Mouse (Mus musculus) heart, embryonic 14.5 days (tissue): ENCODE measurements at regions not wholly inside any gene's neighbourhood (a gene's known extent, or its start where the extent isn't known, plus 50 kb on each side); places are given as distances from the start of the nearest gene placed in this dataset.

Experiments
- ATAC-seq: fragments of 200-750 bp; cut with Nextera tagmentation; 2 replicates; pipeline ENCODE4 v1.8.0; 2017; ENCODE audit warnings: low read depth, moderate TSS enrichment; ENCODE audit not compliant: insufficient number of reproducible peaks, insufficient read depth, low FRiP score
- H3K27ac ChIP-seq, 2 experiments: fragments of 200-500 bp in 1 of 2; fragments of 300-500 bp in 1 of 2; sonication (generic) in 1 of 2; replicated peaks in 1 of 2; 2 replicates each; pipeline ENCODE4 v1.5.1; 2012 to 2014; ENCODE audit warnings: low read depth in 2 of 2, low read length in 2 of 2, control low read depth in 1 of 2, mild to moderate bottlenecking in 1 of 2, mixed read lengths in 1 of 2; ENCODE audit not compliant: control insufficient read depth in 1 of 2, insufficient read depth in 1 of 2
- H3K27me3 ChIP-seq: fragments of 300-500 bp; sonication (generic); 2 replicates; pipeline ENCODE4 v1.6.1; 2014; ENCODE audit warnings: mild to moderate bottlenecking, low read length, control low read depth; ENCODE audit not compliant: control insufficient read depth, insufficient read depth
- H3K36me3 ChIP-seq: fragments of 300-500 bp; sonication (generic); 2 replicates; pipeline ENCODE4 v1.6.1; 2014; ENCODE audit warnings: mild to moderate bottlenecking, control low read depth, low read length, mixed read lengths; ENCODE audit not compliant: control insufficient read depth, insufficient read depth
- H3K4me1 ChIP-seq, 2 experiments: fragments of 200-500 bp in 1 of 2; fragments of 300-500 bp in 1 of 2; sonication (generic) in 1 of 2; 2 replicates each; pipeline ENCODE4 v1.6.1; 2012 to 2014; ENCODE audit warnings: low read length in 2 of 2, control low read depth in 1 of 2, mixed read lengths in 1 of 2; ENCODE audit not compliant: control insufficient read depth in 2 of 2, insufficient read depth in 2 of 2
- H3K4me2 ChIP-seq: fragments of 300-500 bp; sonication (generic); 2 replicates; pipeline ENCODE4 v1.6.1; 2014; ENCODE audit warnings: mild to moderate bottlenecking, low read length
- H3K4me3 ChIP-seq, 2 experiments: fragments of 200-500 bp in 1 of 2; fragments of 300-500 bp in 1 of 2; sonication (generic) in 1 of 2; 2 replicates each; pipeline ENCODE4 v1.5.1; 2012 to 2014; ENCODE audit warnings: low read length in 2 of 2, mild to moderate bottlenecking in 2 of 2, control low read depth in 1 of 2, low read depth in 1 of 2, moderate library complexity in 1 of 2; ENCODE audit not compliant: control insufficient read depth in 1 of 2, insufficient read depth in 1 of 2
- H3K9ac ChIP-seq: fragments of 300-500 bp; sonication (generic); 2 replicates; pipeline ENCODE4 v1.6.1; 2014; ENCODE audit warnings: mild to moderate bottlenecking, low read length
- H3K9me3 ChIP-seq: fragments of 300-500 bp; sonication (generic); 2 replicates; pipeline ENCODE4 v1.6.1; 2016; ENCODE audit warnings: low read length, control low read depth; ENCODE audit not compliant: control insufficient read depth
- WGBS: fragments of 180-500 bp; shearing (Covaris S2); extraction: QIAGEN DNeasy Blood & Tissue Kit; methylation state at CpG from one replicate; pipeline ENCODE4 v1.1.7; 2014; 5-methylcytosine and 5-hydroxymethylcytosine counted together

DNA sequence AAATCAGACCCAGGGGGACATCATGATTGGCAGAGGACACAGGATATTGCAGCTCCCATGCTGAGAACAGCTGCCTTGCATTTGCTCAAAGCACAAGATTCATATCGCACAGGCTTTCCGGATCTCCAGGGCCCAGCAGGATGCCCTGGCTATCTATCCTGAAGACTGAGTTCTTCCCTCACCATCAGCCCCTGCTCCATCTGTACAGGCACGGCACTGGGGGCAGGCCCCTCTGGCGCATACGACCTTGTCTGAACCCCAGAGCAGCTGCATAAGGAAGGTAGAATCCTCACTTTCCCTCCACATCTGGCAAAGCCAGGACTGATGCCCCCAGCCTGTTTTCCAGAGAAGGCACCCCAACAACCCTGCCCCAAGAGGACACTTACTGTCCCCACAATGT lies 266.8 kb downstream of the Tns1 start:
- no peak for ATAC-seq
- H3K9ac ChIP-seq, result no peak overlapping the region
- H3K27ac ChIP-seq, result no peak overlapping the region
- H3K9me3 ChIP-seq, result no peaks in the 10 kb centered on the region
- no peak overlapping the region for H3K4me3 ChIP-seq
- H3K4me2 ChIP-seq, result no peak overlapping the region
- H3K27me3 ChIP-seq, result no peaks in the 10 kb centered on the region
- H3K4me1 ChIP-seq, result peaks cover 3% of the 10 kb centered on the region in 2 experiments
- no peaks in the 10 kb centered on the region for H3K36me3 ChIP-seq
- 67% methylated on average over 5 of the region's 5 CpGs for WGBS

DNA sequence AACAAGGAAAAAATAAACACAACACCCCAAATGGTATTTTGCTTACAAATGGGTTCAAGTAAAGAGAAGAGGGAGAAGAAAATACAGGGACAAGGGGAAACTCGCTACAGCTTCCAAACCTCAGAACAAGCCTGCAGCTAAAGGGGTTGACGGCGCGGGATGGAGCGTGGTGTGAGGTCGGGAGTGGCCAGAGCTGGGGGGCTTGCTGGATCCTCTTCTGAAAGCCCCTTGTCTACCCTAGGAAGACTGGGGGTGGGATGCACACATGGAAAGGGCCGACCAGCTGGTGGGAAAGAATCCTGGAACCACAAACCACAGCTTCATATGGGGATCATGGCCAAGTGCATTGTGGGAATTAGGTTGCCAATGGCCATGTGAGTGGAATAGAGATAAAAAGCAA lies 267.4 kb downstream of the Tns1 start:
- no peak overlapping the region for H3K27ac ChIP-seq
- no peak overlapping the region for H3K9ac ChIP-seq
- no peaks in the 10 kb centered on the region for H3K27me3 ChIP-seq
- no peak overlapping the region for H3K4me3 ChIP-seq
- ATAC-seq, result no peak
- 88% methylated on average over 7 of the region's 7 CpGs for WGBS
- H3K4me2 ChIP-seq, result no peak overlapping the region
- no peaks in the 10 kb centered on the region for H3K9me3 ChIP-seq
- H3K36me3 ChIP-seq, result no peaks in the 10 kb centered on the region
- H3K4me1 ChIP-seq, result no peaks in the 10 kb centered on the region

GRCm38 (mm10) chr1:73855306-73855705 lies 268.9 kb downstream of the Tns1 start:
- H3K36me3 ChIP-seq, result no peaks in the 10 kb centered on the region
- no peak overlapping the region for H3K4me3 ChIP-seq
- no peak overlapping the region for H3K4me2 ChIP-seq
- no peak for ATAC-seq
- H3K27me3 ChIP-seq, result no peaks in the 10 kb centered on the region
- WGBS, result 91% methylated on average over 4 of the region's 4 CpGs
- no peak overlapping the region for H3K27ac ChIP-seq
- no peak overlapping the region for H3K9ac ChIP-seq
- no peaks in the 10 kb centered on the region for H3K4me1 ChIP-seq
- no peaks in the 10 kb centered on the region for H3K9me3 ChIP-seq

- Histone ChIP-seq H3K4me2 (no peak overlapping the region), H3K9ac (no peak overlapping the region), H3K4me3 (no peak overlapping the region), H3K27me3 (no peaks in the 10 kb centered on the region), H3K9me3 (no peaks in the 10 kb centered on the region), H3K36me3 (no peaks in the 10 kb centered on the region), H3K4me1 (no peaks in the 10 kb centered on the region), H3K27ac (no peak overlapping the region)
- 87% methylated on average over 11 of the region's 11 CpGs for WGBS
- ATAC-seq, result no peak
These were observed 270.4 kb downstream of the Tns1 start for GRCm38 (mm10) chr1:73853851-73854250.

DNA sequence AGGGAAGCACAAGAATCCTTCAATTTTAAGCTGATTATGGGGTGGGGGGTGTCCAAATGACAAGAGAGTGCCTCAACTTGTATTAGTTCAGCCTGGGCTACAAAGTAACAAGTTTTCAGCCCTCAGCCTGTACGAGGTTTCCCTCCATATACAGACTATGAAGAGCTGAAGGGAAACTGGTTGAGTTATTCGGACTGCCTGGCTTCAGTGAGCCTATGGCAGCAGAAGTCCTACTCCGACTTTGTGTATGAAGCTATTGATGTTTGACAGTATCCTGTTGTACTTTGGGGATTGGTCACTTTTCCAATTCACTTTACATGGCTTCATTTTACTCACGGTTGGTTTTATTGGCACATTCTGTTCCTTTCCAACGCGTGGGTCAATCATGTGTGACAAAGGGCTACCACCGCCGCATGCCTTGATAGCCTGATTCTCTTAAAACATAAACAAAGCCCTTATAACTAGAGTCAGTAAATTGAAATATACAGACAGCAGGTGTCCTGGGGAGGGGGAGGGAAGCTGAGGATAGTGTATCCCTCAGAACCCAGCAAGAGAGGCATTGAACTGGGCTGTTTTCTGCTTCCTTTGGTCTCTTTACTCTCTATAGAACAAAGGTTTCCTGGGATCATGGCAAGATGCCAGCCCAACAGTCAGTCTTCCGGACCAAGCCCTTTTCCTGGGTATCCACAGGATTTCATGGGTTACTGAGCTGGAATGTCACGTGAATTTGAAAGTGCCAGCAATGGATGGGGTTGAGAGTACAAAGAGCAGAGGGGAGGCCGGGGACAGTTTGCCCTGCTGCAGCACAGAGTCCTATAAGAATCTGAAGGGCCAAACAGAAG lies 273.9 kb downstream of the Tns1 start:
- H3K36me3 ChIP-seq, result no peaks in the 10 kb centered on the region
- no peak overlapping the region for H3K27ac ChIP-seq
- no peaks in the 10 kb centered on the region for H3K27me3 ChIP-seq
- H3K9ac ChIP-seq, result no peak overlapping the region
- ATAC-seq, result no peak
- 84% methylated on average over 11 of the region's 11 CpGs for WGBS
- H3K4me3 ChIP-seq, result no peak overlapping the region
- H3K9me3 ChIP-seq, result no peaks in the 10 kb centered on the region
- no peaks in the 10 kb centered on the region for H3K4me1 ChIP-seq
- H3K4me2 ChIP-seq, result no peak overlapping the region

- Histone ChIP-seq H3K9me3 (no peaks in the 10 kb centered on the region), H3K9ac (no peak overlapping the region), H3K4me3 (no peak overlapping the region), H3K27me3 (no peaks in the 10 kb centered on the region), H3K36me3 (no peaks in the 10 kb centered on the region), H3K4me1 (no peaks in the 10 kb centered on the region), H3K4me2 (no peak overlapping the region), H3K27ac (no peak overlapping the region)
- no peak for ATAC-seq
- 45% methylated on average over 3 of the region's 3 CpGs for WGBS
These were observed 275.9 kb downstream of the Tns1 start for GRCm38 (mm10) chr1:73848370-73848769.

GRCm38 (mm10) chr1:73847126-73847525 lies 277.1 kb downstream of the Tns1 start:
- Histone ChIP-seq H3K4me2 (no peak overlapping the region), H3K27me3 (no peaks in the 10 kb centered on the region), H3K9ac (no peak overlapping the region), H3K27ac (no peak overlapping the region), H3K4me3 (no peak overlapping the region), H3K36me3 (no peaks in the 10 kb centered on the region), H3K9me3 (no peaks in the 10 kb centered on the region), H3K4me1 (no peaks in the 10 kb centered on the region)
- no peak for ATAC-seq
- 45% methylated on average over 3 of the region's 3 CpGs for WGBS

DNA sequence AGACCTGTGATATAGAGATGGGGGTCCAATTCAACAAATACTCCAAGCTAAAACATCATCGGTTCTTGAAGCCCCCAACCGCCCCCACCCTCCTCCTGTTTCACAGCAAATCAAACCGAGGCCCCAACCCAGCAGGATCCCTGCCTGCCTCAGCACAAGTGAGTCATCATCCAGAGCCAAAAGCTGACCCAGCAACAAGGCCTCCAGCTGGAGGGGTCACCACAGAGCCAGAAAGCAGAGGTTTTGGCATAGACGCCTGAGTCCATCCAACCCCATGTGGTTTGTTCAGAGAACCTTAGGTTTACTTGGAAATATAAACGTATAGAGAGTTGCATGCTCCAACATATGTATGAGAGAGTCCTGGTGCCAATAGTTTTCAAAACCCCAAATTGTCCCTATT lies 279.1 kb downstream of the Tns1 start:
- Histone ChIP-seq H3K9me3 (no peaks in the 10 kb centered on the region), H3K4me3 (no peak overlapping the region), H3K4me2 (no peak overlapping the region), H3K36me3 (no peaks in the 10 kb centered on the region), H3K9ac (no peak overlapping the region), H3K27ac (no peak overlapping the region), H3K27me3 (no peaks in the 10 kb centered on the region), H3K4me1 (no peaks in the 10 kb centered on the region)
- 78% methylated on average over 5 of the region's 5 CpGs for WGBS
- ATAC-seq, result no peak
